Mouse (Mus musculus) layer of hippocampus, adult 9-10 months (tissue): ENCODE data around the gene Timm8a2.
A peak's percentile ranks its signal among the peaks of the same experiment; 100 is the strongest.

Experiments used
- DNase-seq: peaks from one replicate; pipeline ENCODE4 v3.0.0; 2022; ENCODE audit warnings: low spot score

Timm8a2 gene

GRCm38 (mm10) chr14:122034451-122034850 is at the start of gene Timm8a2:
Gene Timm8a2 (plus strand): TSS chr14:122034674.
- DNase-seq = no peak

- DNase-seq = no peak
Observed at GRCm38 (mm10) chr14:121985477-121985876, 49.0 kb upstream of the Timm8a2 start.

GRCm38 (mm10) chr14:121986028-121986427 is 48.4 kb upstream of the Timm8a2 start:
- DNase-seq = no peak

GRCm38 (mm10) chr14:121987287-121987686 is 47.2 kb upstream of the Timm8a2 start:
- DNase-seq = no peak

GRCm38 (mm10) chr14:121987691-121988090 is 46.8 kb upstream of the Timm8a2 start:
- no peak for DNase-seq

- DNase-seq = no peak
Observed at GRCm38 (mm10) chr14:121989331-121989730, 45.1 kb upstream of the Timm8a2 start.

- DNase-seq = no peak
Observed at GRCm38 (mm10) chr14:121989869-121990268, 44.6 kb upstream of the Timm8a2 start.

- no peak for DNase-seq
Observed at GRCm38 (mm10) chr14:121990897-121991296, 43.6 kb upstream of the Timm8a2 start.

- DNase-seq = no peak
Observed at GRCm38 (mm10) chr14:121991921-121992320, 42.6 kb upstream of the Timm8a2 start.

GRCm38 (mm10) chr14:121992395-121993280 is 41.8 kb upstream of the Timm8a2 start:
- DNase-seq = no peak

GRCm38 (mm10) chr14:121993616-121994015 is 40.9 kb upstream of the Timm8a2 start:
- DNase-seq = no peak

GRCm38 (mm10) chr14:121994171-121994700 is 40.2 kb upstream of the Timm8a2 start:
- no peak for DNase-seq

- DNase-seq = no peak
Observed at GRCm38 (mm10) chr14:121994846-121995556, 39.5 kb upstream of the Timm8a2 start.

- DNase-seq = no peak
Observed at GRCm38 (mm10) chr14:121995557-121995870, 39.0 kb upstream of the Timm8a2 start.

- no peak for DNase-seq
Observed at GRCm38 (mm10) chr14:121996786-121997185, 37.7 kb upstream of the Timm8a2 start.

- no peak for DNase-seq
Observed at GRCm38 (mm10) chr14:121999455-121999854, 35.0 kb upstream of the Timm8a2 start.

GRCm38 (mm10) chr14:122000346-122001105 is 33.9 kb upstream of the Timm8a2 start:
- no peak for DNase-seq

GRCm38 (mm10) chr14:122002224-122002623 is 32.2 kb upstream of the Timm8a2 start:
- DNase-seq = no peak

GRCm38 (mm10) chr14:122003812-122004211 is 30.7 kb upstream of the Timm8a2 start:
- no peak for DNase-seq

- no peak for DNase-seq
Observed at GRCm38 (mm10) chr14:122008261-122008660, 26.2 kb upstream of the Timm8a2 start.

GRCm38 (mm10) chr14:122009502-122009901 is 25.0 kb upstream of the Timm8a2 start:
- peak; percentile 27 for DNase-seq

GRCm38 (mm10) chr14:122010301-122010700 is 24.2 kb upstream of the Timm8a2 start:
- no peak for DNase-seq
